Mouse (Mus musculus) macrophage (primary cell): ENCODE results near the gene Lix1l. TPM values are rescaled to one million over a fixed set of nuclear protein-coding genes. Genes with fewer than 3 reads are reported as not detected.

Experiments used
- polyA plus RNA-seq: library from polyadenylated mRNA; stranded (reverse); fragments of 250-400 nt; gene quantifications from 3 replicates; pipeline ENCODE4 v1.2.4, GENCODE M21; 2018; ENCODE audit warnings: inconsistent platforms

Gene Lix1l
- polyA plus RNA-seq, 1 experiment from 2014 or later = 7.5 TPM

Other genes with a start within 250 kb of the Lix1l start
- not detected in 3 replicates for gene BC107364, start 148.8 kb upstream of the Lix1l start, polyA plus RNA-seq
- not detected in 3 replicates for gene Hfe2, start 76.0 kb upstream of the Lix1l start, polyA plus RNA-seq
- gene Txnip, start 43.2 kb upstream of the Lix1l start, polyA plus RNA-seq = 198 to 536 TPM (median 239 TPM) in 3 replicates
- not detected in 3 replicates for gene Gm16253, start 24.2 kb upstream of the Lix1l start, polyA plus RNA-seq
- 31.8 to 127 TPM (median 41.1 TPM) in 3 replicates for gene Polr3gl, start 7.0 kb upstream of the Lix1l start, polyA plus RNA-seq
- 0.07 to 0.15 TPM in 2 of 3 replicates, not detected in the other for gene Ankrd34a, start 4.5 kb upstream of the Lix1l start, polyA plus RNA-seq
- gene Rbm8a, start 28.8 kb downstream of the Lix1l start, polyA plus RNA-seq = 28.6 to 43.9 TPM (median 42.7 TPM) in 3 replicates
- gene Pex11b, start 34.2 kb downstream of the Lix1l start, polyA plus RNA-seq = 17.2 to 29.8 TPM (median 26.2 TPM) in 3 replicates
- gene Gm42957, start 34.3 kb downstream of the Lix1l start, polyA plus RNA-seq = not detected in 3 replicates
- 0.10 to 0.32 TPM (median 0.29 TPM) in 3 replicates for gene Itga10, start 44.4 kb downstream of the Lix1l start, polyA plus RNA-seq
- 0.03 to 0.07 TPM in 2 of 3 replicates, not detected in the other for gene Ankrd35, start 69.0 kb downstream of the Lix1l start, polyA plus RNA-seq
- 13.0 to 14.5 TPM (median 14.1 TPM) in 3 replicates for gene Pias3, start 95.2 kb downstream of the Lix1l start, polyA plus RNA-seq
- gene Nudt17, start 107.4 kb downstream of the Lix1l start, polyA plus RNA-seq = 0.20 TPM in 1 of 3 replicates, not detected in the others
- gene Polr3c, start 126.5 kb downstream of the Lix1l start, polyA plus RNA-seq = 25.2 to 36.6 TPM (median 28.8 TPM) in 3 replicates
- 72.8 to 94.2 TPM (median 85.6 TPM) in 3 replicates for gene Rnf115, start 126.5 kb downstream of the Lix1l start, polyA plus RNA-seq
- not detected in 3 replicates for gene Pdzk1, start 228.1 kb downstream of the Lix1l start, polyA plus RNA-seq
- gene Cd160, start 228.2 kb downstream of the Lix1l start, polyA plus RNA-seq = 0.14 TPM in 1 of 3 replicates, not detected in the others